Mouse (Mus musculus) liver, adult 2 months (tissue): ENCODE measurements around the gene Tex19.2.

Source experiments
- CTCF ChIP-seq: fragments of 200-500 bp; IDR thresholded peaks from 2 replicates; pipeline ENCODE4 v1.5.1; 2011; ENCODE audit warnings: low read depth, low read length, control low read depth
- POLR2A ChIP-seq: fragments of 200-500 bp; IDR thresholded peaks from 2 replicates; pipeline ENCODE4 v1.6.1; 2011; ENCODE audit warnings: low read length, control low read depth; ENCODE audit not compliant: insufficient read depth; ENCODE audit errors: extremely low read depth

GRCm38 (mm10) chr11:121101124-121101805, 17.2 kb downstream of the Tex19.2 start:
- TF ChIP-seq POLR2A (no peak), CTCF (no peak)
